In genomic region chr4:12785840-12786239, GRCm38 (mm10) we compare ENCODE assay signal across 24 mouse cellular contexts.
A peak's percentile ranks its signal among the peaks of the same experiment; 100 is the strongest.
DNase-seq lines count a peak whose midpoint lies in the region; ATAC-seq and TF ChIP-seq lines count a peak whose summit lies in the region.
"Had no signal": no experiment of that assay in that cellular context is flagged by ENCODE, and none has a peak within 500 bp of the region (broad histone marks: within the 10 kb centered on the region; RNA-seq: fewer than 3 reads in every experiment).

No protein-coding gene starts in this region.

- 79% methylated on average over 4 of the region's 4 CpGs for WGBS in embryonic facial prominence, embryonic 13.5 days
- WGBS in embryonic facial prominence, embryonic 10.5 days = 77% methylated on average over 4 of the region's 4 CpGs
- 56% methylated on average over 4 of the region's 4 CpGs for WGBS in limb, embryonic 12.5 days

- no peak overlapping the region for H3K4me3 ChIP-seq in embryonic facial prominence, embryonic 13.5 days
- H3K4me3 ChIP-seq in embryonic facial prominence, embryonic 10.5 days = no peak overlapping the region
- no peak overlapping the region for H3K4me3 ChIP-seq in limb, embryonic 12.5 days (replicated peaks)
- H3K4me3 ChIP-seq: forebrain, embryonic 13.5 days; forebrain, embryonic 15.5 days had no signal

- H3K9ac ChIP-seq in embryonic facial prominence, embryonic 13.5 days = no peak overlapping the region
- no peak overlapping the region for H3K9ac ChIP-seq in limb, embryonic 12.5 days (replicated peaks)
- H3K9ac ChIP-seq: forebrain, embryonic 13.5 days; forebrain, embryonic 15.5 days; forebrain, postnatal 0 days had no signal

- no peak for DNase-seq in embryonic facial prominence, embryonic 10.5 days (ENCODE audit: low spot score)
- peak; percentile 10 for DNase-seq in brain, embryonic 14.5 days (ENCODE audit: low read depth)
- no peak for DNase-seq in right cerebral cortex, adult 18-20 months
- no peak for DNase-seq in cerebellum, postnatal 36 days
- DNase-seq in frontal cortex, postnatal 10 days (ENCODE audit: low spot score in 2 of 2) = no peak
- DNase-seq: adrenal gland, adult 8-10 months; adrenal gland, postnatal 25 days; B cell, adult 2 months; cerebellum, adult 11-12 months; cerebellum, adult 2 months; cerebellum, adult 9-10 months; cerebellum, postnatal 10 days; cerebellum, postnatal 25 days; forebrain, postnatal 0 days had no signal

- ATAC-seq in embryonic facial prominence, embryonic 13.5 days (ENCODE audit: insufficient number of reproducible peaks, insufficient read depth, low FRiP score, low TSS enrichment, low read depth) = no peak
- ATAC-seq in hematopoietic stem cell, adult 5-6 weeks (replicated peaks in 1 of 2; ENCODE audit: insufficient read depth in 1 of 2, low FRiP score in 2 of 2, low TSS enrichment in 1 of 2, low read depth in 1 of 2, poor library complexity in 2 of 2, severe bottlenecking in 2 of 2) = peak; percentile 71 to 74
- no peak for ATAC-seq in limb, embryonic 12.5 days (ENCODE audit: insufficient number of reproducible peaks, insufficient read depth, low FRiP score, low TSS enrichment, low read depth)
- ATAC-seq: activated CD4-positive, CD25-positive, alpha-beta regulatory T cell, adult 4 months; CD4-positive, CD25-positive, alpha-beta regulatory T cell, adult 4 months; forebrain, embryonic 13.5 days; forebrain, embryonic 15.5 days; forebrain, postnatal 0 days; Patski had no signal

- H3K4me1 ChIP-seq in embryonic facial prominence, embryonic 13.5 days = peaks cover 23% of the 10 kb centered on the region
- peaks cover 19% of the 10 kb centered on the region for H3K4me1 ChIP-seq in embryonic facial prominence, embryonic 10.5 days
- peaks cover 20% of the 10 kb centered on the region for H3K4me1 ChIP-seq in limb, embryonic 12.5 days (replicated peaks)
- H3K4me1 ChIP-seq: forebrain, embryonic 13.5 days; forebrain, embryonic 15.5 days had no signal

- TF ChIP-seq POLR2A in brain, embryonic 14.5 days (IDR thresholded peaks at IDR 0.05; ENCODE audit: borderline replicate concordance, extremely low read depth, insufficient read depth, insufficient read length, poor library complexity, severe bottlenecking) = no peak

- no peaks in the 10 kb centered on the region for H3K9me3 ChIP-seq in embryonic facial prominence, embryonic 13.5 days
- H3K9me3 ChIP-seq in embryonic facial prominence, embryonic 10.5 days = no peaks in the 10 kb centered on the region
- H3K9me3 ChIP-seq in limb, embryonic 12.5 days = no peaks in the 10 kb centered on the region
- H3K9me3 ChIP-seq: forebrain, embryonic 13.5 days; forebrain, embryonic 15.5 days; G1E had no signal

- no peak overlapping the region for H3K4me2 ChIP-seq in embryonic facial prominence, embryonic 13.5 days
- H3K4me2 ChIP-seq in limb, embryonic 12.5 days = no peak overlapping the region
- H3K4me2 ChIP-seq: forebrain, embryonic 13.5 days; forebrain, embryonic 15.5 days had no signal

- 0 out of 2 replicates have a peak overlapping the region, but pooled peaks have one; percentile 14 for H3K27ac ChIP-seq in embryonic facial prominence, embryonic 13.5 days
- no peak overlapping the region for H3K27ac ChIP-seq in embryonic facial prominence, embryonic 10.5 days (replicated peaks)
- H3K27ac ChIP-seq in limb, embryonic 12.5 days = peak overlapping the region; percentile 80; the same call in 1 of the 2 replicates
- H3K27ac ChIP-seq: forebrain, embryonic 13.5 days; forebrain, embryonic 15.5 days had no signal

- TF ChIP-seq CTCF in brain, embryonic 14.5 days (IDR thresholded peaks at IDR 0.05; ENCODE audit: borderline replicate concordance, extremely low read depth, insufficient read depth, insufficient read length) = no peak

- H3K27me3 ChIP-seq in embryonic facial prominence, embryonic 13.5 days = no peaks in the 10 kb centered on the region
- H3K27me3 ChIP-seq in embryonic facial prominence, embryonic 10.5 days (replicated peaks; ENCODE audit: low read depth, poor library complexity, severe bottlenecking) = no peaks in the 10 kb centered on the region
- no peaks in the 10 kb centered on the region for H3K27me3 ChIP-seq in limb, embryonic 12.5 days
- H3K27me3 ChIP-seq: CH12.LX; forebrain, embryonic 13.5 days; forebrain, embryonic 15.5 days; Patski had no signal

- H3K36me3 ChIP-seq in embryonic facial prominence, embryonic 13.5 days = no peaks in the 10 kb centered on the region
- H3K36me3 ChIP-seq in embryonic facial prominence, embryonic 10.5 days (replicated peaks) = no peaks in the 10 kb centered on the region
- H3K36me3 ChIP-seq in limb, embryonic 12.5 days = no peaks in the 10 kb centered on the region
- H3K36me3 ChIP-seq: forebrain, embryonic 15.5 days; G1E had no signal

Comparison
In these comparisons a context has a peak if more than half of its experiments do, and no peak if none do; other contexts are left out.
1. ATAC-seq: peak in hematopoietic stem cell, adult 5-6 weeks (2 of 2); none in embryonic facial prominence, embryonic 13.5 days (single experiment) and limb, embryonic 12.5 days (single experiment).